Mouse (Mus musculus): ENCODE results near the gene 4833439L19Rik.

DNA sequence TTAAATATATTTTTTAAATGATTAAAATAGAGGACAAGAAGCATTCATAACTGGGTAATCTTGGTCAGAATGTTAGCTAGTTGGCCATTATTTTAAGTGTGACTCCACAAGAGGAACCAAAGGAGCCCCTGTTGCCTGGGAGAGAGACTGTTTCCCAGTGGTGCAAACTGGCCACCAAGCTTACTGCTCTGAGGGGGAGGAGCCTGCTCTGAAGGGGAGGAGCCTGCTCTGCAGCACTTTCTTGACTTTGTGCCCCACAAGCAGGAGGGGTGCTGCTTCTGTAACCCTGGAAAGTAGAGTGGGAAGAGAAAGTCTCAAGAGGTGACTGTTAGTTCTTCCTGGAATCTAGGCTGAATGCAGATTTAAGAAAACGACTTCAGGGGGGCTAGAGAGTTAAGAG lies 4.0 kb upstream of the 4833439L19Rik start:
- no peak for TF ChIP-seq CTCF (conservative IDR thresholded peaks at IDR 0.05; ENCODE audit: insufficient read depth, insufficient read length, low read depth, low read length)
- TF ChIP-seq POLR2A (IDR thresholded peaks at IDR 0.05; ENCODE audit: low read depth, low read length), result no peak
